Mouse (Mus musculus) retina, postnatal 1 day (tissue): ENCODE data around the gene Ubac2.

Source experiments
- DNase-seq: peaks from one replicate; pipeline ENCODE4 v3.0.0-alpha.2; 2012

Ubac2 gene

GRCm38 (mm10) chr14:121927451-121927850, 49.0 kb downstream of the Ubac2 start:
- no peak for DNase-seq

- peak; percentile 64 for DNase-seq
Measured at GRCm38 (mm10) chr14:121928375-121929137, 50.1 kb downstream of the Ubac2 start.

GRCm38 (mm10) chr14:121929243-121929951, 51.0 kb downstream of the Ubac2 start:
- no peak for DNase-seq

- no peak for DNase-seq
Measured at GRCm38 (mm10) chr14:121930731-121931383, 52.4 kb downstream of the Ubac2 start.

GRCm38 (mm10) chr14:121931594-121931993, 53.2 kb downstream of the Ubac2 start:
- DNase-seq, result no peak

GRCm38 (mm10) chr14:121932180-121932579, 53.8 kb downstream of the Ubac2 start:
- DNase-seq, result peak; percentile 57

GRCm38 (mm10) chr14:121933906-121934596, 55.6 kb downstream of the Ubac2 start:
- DNase-seq, result no peak

GRCm38 (mm10) chr14:121934597-121934946, 56.2 kb downstream of the Ubac2 start:
- DNase-seq, result no peak

GRCm38 (mm10) chr14:121936356-121936755, 57.9 kb downstream of the Ubac2 start:
- no peak for DNase-seq

- DNase-seq, result no peak
Measured at GRCm38 (mm10) chr14:121936856-121937255, 58.4 kb downstream of the Ubac2 start.

- DNase-seq, result no peak
Measured at GRCm38 (mm10) chr14:121937601-121938255, 59.3 kb downstream of the Ubac2 start.

GRCm38 (mm10) chr14:121938256-121939191, 60.1 kb downstream of the Ubac2 start:
- DNase-seq, result no peak

- DNase-seq, result no peak
Measured at GRCm38 (mm10) chr14:121939582-121939981, 61.2 kb downstream of the Ubac2 start.

GRCm38 (mm10) chr14:121946131-121946530, 67.7 kb downstream of the Ubac2 start:
- DNase-seq, result no peak

GRCm38 (mm10) chr14:121946728-121947127, 68.3 kb downstream of the Ubac2 start:
- DNase-seq, result no peak

GRCm38 (mm10) chr14:121947201-121947760, 68.9 kb downstream of the Ubac2 start:
- no peak for DNase-seq

- no peak for DNase-seq
Measured at GRCm38 (mm10) chr14:121947966-121948365, 69.5 kb downstream of the Ubac2 start.

GRCm38 (mm10) chr14:121949436-121949835, 71.0 kb downstream of the Ubac2 start:
- no peak for DNase-seq

- DNase-seq, result no peak
Measured at GRCm38 (mm10) chr14:121949897-121950296, 71.5 kb downstream of the Ubac2 start.

- no peak for DNase-seq
Measured at GRCm38 (mm10) chr14:121951399-121952045, 73.1 kb downstream of the Ubac2 start.

GRCm38 (mm10) chr14:121952046-121952400, 73.6 kb downstream of the Ubac2 start:
- DNase-seq, result no peak
